Mouse (Mus musculus) natural killer cell, adult 2 months (primary cell): ENCODE results near the gene Trpc5.

Experiments
- DNase-seq, 2 experiments: peaks; one replicate each; pipeline ENCODE4 v3.0.0; 2022; ENCODE audit warnings: low spot score in 2 of 2

Gene Trpc5

GRCm38 (mm10) chrX:144337938-144338337 is 350.0 kb downstream of the Trpc5 start:
- DNase-seq, result no peak

- no peak for DNase-seq
Measured at GRCm38 (mm10) chrX:144335332-144336015, 352.5 kb downstream of the Trpc5 start.
